Mouse (Mus musculus) layer of hippocampus, adult 18-20 months (tissue): ENCODE measurements at regions not wholly inside any gene's neighbourhood (a gene's known extent, or its start where the extent isn't known, plus 50 kb on each side); places are given as distances from the start of the nearest gene placed in this dataset.

ENCODE experiments used
- DNase-seq, 2 experiments: peaks; one replicate each; pipeline ENCODE4 v3.0.0; 2022; ENCODE audit warnings: low spot score in 2 of 2

- DNase-seq, result peak in 1 of 2 experiments; percentile 71
Measured at GRCm38 (mm10) chr4:12452086-12452485, 280.3 kb upstream of the Fam92a start.

- no peak for DNase-seq
Measured at GRCm38 (mm10) chr4:12425507-12425906, 253.7 kb upstream of the Fam92a start.

GRCm38 (mm10) chr4:12421628-12422319 is 250.0 kb upstream of the Fam92a start:
- DNase-seq, result no peak

GRCm38 (mm10) chr4:12418086-12418485 is 246.3 kb upstream of the Fam92a start:
- no peak for DNase-seq

- DNase-seq, result no peak
Measured at GRCm38 (mm10) chr4:12395344-12395743, 223.5 kb upstream of the Fam92a start.

- no peak for DNase-seq
Measured at GRCm38 (mm10) chr4:12376797-12377570, 205.2 kb upstream of the Fam92a start.

- DNase-seq, result no peak
Measured at GRCm38 (mm10) chr4:12369551-12369950, 197.7 kb upstream of the Fam92a start.

GRCm38 (mm10) chr4:12356992-12357634 is 185.3 kb upstream of the Fam92a start:
- no peak for DNase-seq

- peak in 1 of 2 experiments; percentile 11 for DNase-seq
Measured at GRCm38 (mm10) chr4:12353337-12353856, 181.6 kb upstream of the Fam92a start.

GRCm38 (mm10) chr4:12339236-12339635 is 167.4 kb upstream of the Fam92a start:
- DNase-seq, result no peak

GRCm38 (mm10) chr4:12334832-12335587 is 163.2 kb upstream of the Fam92a start:
- DNase-seq, result peak in 1 of 2 experiments; percentile 11

- peak; percentile 2 to 33 for DNase-seq
Measured at GRCm38 (mm10) chr4:12334429-12334828, 162.6 kb upstream of the Fam92a start.

- DNase-seq, result no peak
Measured at GRCm38 (mm10) chr4:12316024-12316423, 144.2 kb upstream of the Fam92a start.

GRCm38 (mm10) chr4:12308332-12308731 is 136.5 kb upstream of the Fam92a start:
- DNase-seq, result no peak

GRCm38 (mm10) chr4:12306618-12307565 is 135.1 kb upstream of the Fam92a start:
- DNase-seq, result peak; percentile 11 to 31

GRCm38 (mm10) chr4:12287079-12287686 is 115.4 kb upstream of the Fam92a start:
- no peak for DNase-seq

GRCm38 (mm10) chr4:12286391-12286790 is 114.6 kb upstream of the Fam92a start:
- no peak for DNase-seq

GRCm38 (mm10) chr4:12285983-12286382 is 114.2 kb upstream of the Fam92a start:
- DNase-seq, result no peak

- DNase-seq, result no peak
Measured at GRCm38 (mm10) chr4:12277949-12278348, 106.1 kb upstream of the Fam92a start.
